Mouse (Mus musculus): ENCODE measurements at regions not wholly inside any gene's neighbourhood (a gene's known extent, or its start where the extent isn't known, plus 50 kb on each side); places are given as distances from the start of the nearest gene placed in this dataset.

- H3K4me1 ChIP-seq (ENCODE audit: control insufficient read depth, insufficient read depth, low read length), result peaks cover 4% of the 10 kb centered on the region
- no peak overlapping the region for H3K4me3 ChIP-seq (ENCODE audit: control insufficient read depth, low read depth, low read length)
- H3K27ac ChIP-seq (ENCODE audit: control insufficient read depth, insufficient read depth, low read depth, low read length), result no peak overlapping the region
- no peaks in the 10 kb centered on the region for H3K36me3 ChIP-seq (ENCODE audit: control insufficient read depth, insufficient read depth, low read length)
- no peaks in the 10 kb centered on the region for H3K27me3 ChIP-seq (ENCODE audit: control insufficient read depth, insufficient read depth, low read length)
- TF ChIP-seq POLR2A (IDR thresholded peaks at IDR 0.05; ENCODE audit: control insufficient read depth, low read depth, low read length), result no peak
- no peak for TF ChIP-seq CTCF (IDR thresholded peaks at IDR 0.05; ENCODE audit: control insufficient read depth, insufficient read depth, insufficient replicate concordance, low read depth, low read length)
These were observed 116.3 kb downstream of the Zfp706 start for GRCm38 (mm10) chr15:36891296-36891695.

DNA sequence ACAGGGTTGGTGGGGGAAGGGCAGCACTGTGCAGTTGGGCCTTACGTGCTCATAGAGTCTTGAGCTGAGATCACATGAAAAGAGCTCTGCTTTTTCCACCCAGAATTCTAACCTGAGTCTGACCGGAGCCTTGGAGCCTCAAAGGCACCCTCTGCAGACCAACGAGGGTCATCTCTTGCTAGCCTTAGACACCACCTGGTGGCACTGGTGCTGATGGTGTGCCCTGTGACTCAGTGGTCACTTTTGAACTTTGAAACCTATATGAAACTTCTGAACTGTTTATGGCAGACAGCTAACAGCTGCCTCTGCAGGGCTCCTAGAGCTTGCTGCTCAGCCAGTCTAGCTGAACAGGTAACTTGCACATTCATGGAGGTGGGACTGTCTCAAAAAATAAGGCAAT is 118.5 kb downstream of the Zfp706 start:
- H3K4me3 ChIP-seq (ENCODE audit: control insufficient read depth, low read depth, low read length), result no peak overlapping the region
- TF ChIP-seq POLR2A (IDR thresholded peaks at IDR 0.05; ENCODE audit: control insufficient read depth, low read depth, low read length) (no peak), CTCF (IDR thresholded peaks at IDR 0.05; ENCODE audit: control insufficient read depth, insufficient read depth, insufficient replicate concordance, low read depth, low read length) (no peak)
- H3K4me1 ChIP-seq (ENCODE audit: control insufficient read depth, insufficient read depth, low read length), result no peaks in the 10 kb centered on the region
- H3K27ac ChIP-seq (ENCODE audit: control insufficient read depth, insufficient read depth, low read depth, low read length), result no peak overlapping the region
- no peaks in the 10 kb centered on the region for H3K27me3 ChIP-seq (ENCODE audit: control insufficient read depth, insufficient read depth, low read length)
- no peaks in the 10 kb centered on the region for H3K36me3 ChIP-seq (ENCODE audit: control insufficient read depth, insufficient read depth, low read length)

DNA sequence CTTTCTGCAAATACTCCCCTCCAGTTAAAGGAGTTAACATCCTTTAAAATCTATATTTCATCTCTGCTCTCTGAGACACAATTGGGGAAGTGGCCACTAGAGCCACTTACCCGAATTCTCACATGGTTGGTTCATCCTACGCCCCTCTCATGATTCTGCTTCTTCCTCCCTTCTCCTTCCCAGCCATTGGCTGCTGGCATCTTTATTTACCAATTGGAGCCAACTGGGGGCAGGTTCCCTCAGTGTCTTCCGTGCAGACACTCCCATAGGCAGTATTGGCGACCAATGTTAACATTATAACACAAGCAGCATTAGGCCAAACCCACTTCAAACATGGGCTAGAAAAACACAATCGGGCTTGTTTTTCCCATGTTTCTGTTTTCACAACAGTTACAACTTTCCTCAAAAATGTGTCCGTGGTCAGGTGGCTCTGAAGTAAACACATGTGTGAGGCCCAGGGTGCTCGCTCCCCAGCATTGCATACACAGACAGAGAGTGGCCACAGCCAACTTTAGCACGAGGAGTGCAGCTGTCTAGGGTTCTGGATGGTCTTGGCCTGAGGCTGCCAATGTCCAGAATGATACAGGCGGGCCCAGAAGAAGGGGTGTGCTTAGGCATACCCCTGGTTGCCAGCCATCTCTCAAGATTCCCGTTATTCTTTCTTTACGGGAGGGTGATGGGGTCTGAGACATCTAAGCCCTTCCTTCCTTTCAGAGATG is 119.1 kb downstream of the Zfp706 start:
- Histone ChIP-seq H3K4me3 (ENCODE audit: control insufficient read depth, low read depth, low read length) (no peak overlapping the region), H3K36me3 (ENCODE audit: control insufficient read depth, insufficient read depth, low read length) (no peaks in the 10 kb centered on the region), H3K4me1 (ENCODE audit: control insufficient read depth, insufficient read depth, low read length) (no peaks in the 10 kb centered on the region), H3K27ac (ENCODE audit: control insufficient read depth, insufficient read depth, low read depth, low read length) (no peak overlapping the region), H3K27me3 (ENCODE audit: control insufficient read depth, insufficient read depth, low read length) (no peaks in the 10 kb centered on the region)
- TF ChIP-seq POLR2A (IDR thresholded peaks at IDR 0.05; ENCODE audit: control insufficient read depth, low read depth, low read length), result no peak
- no peak for TF ChIP-seq CTCF (IDR thresholded peaks at IDR 0.05; ENCODE audit: control insufficient read depth, insufficient read depth, insufficient replicate concordance, low read depth, low read length)

GRCm38 (mm10) chr15:36884671-36885365 is 122.8 kb downstream of the Zfp706 start:
- Histone ChIP-seq H3K36me3 (ENCODE audit: control insufficient read depth, insufficient read depth, low read length) (no peaks in the 10 kb centered on the region), H3K4me3 (ENCODE audit: control insufficient read depth, low read depth, low read length) (no peak overlapping the region)

GRCm38 (mm10) chr15:36884074-36884473 is 123.5 kb downstream of the Zfp706 start:
- Histone ChIP-seq H3K4me1 (ENCODE audit: control insufficient read depth, insufficient read depth, low read length) (no peaks in the 10 kb centered on the region), H3K36me3 (ENCODE audit: control insufficient read depth, insufficient read depth, low read length) (no peaks in the 10 kb centered on the region), H3K27ac (ENCODE audit: control insufficient read depth, insufficient read depth, low read depth, low read length) (no peak overlapping the region), H3K4me3 (ENCODE audit: control insufficient read depth, low read depth, low read length) (no peak overlapping the region), H3K27me3 (ENCODE audit: control insufficient read depth, insufficient read depth, low read length) (no peaks in the 10 kb centered on the region)
- TF ChIP-seq POLR2A (IDR thresholded peaks at IDR 0.05; ENCODE audit: control insufficient read depth, low read depth, low read length) (no peak), CTCF (IDR thresholded peaks at IDR 0.05; ENCODE audit: control insufficient read depth, insufficient read depth, insufficient replicate concordance, low read depth, low read length) (no peak)

More at GRCm38 (mm10) chr15:36884671-36885365, 122.8 kb downstream of the Zfp706 start:
- Histone ChIP-seq H3K4me1 (ENCODE audit: control insufficient read depth, insufficient read depth, low read length) (no peaks in the 10 kb centered on the region), H3K27ac (ENCODE audit: control insufficient read depth, insufficient read depth, low read depth, low read length) (no peak overlapping the region), H3K27me3 (ENCODE audit: control insufficient read depth, insufficient read depth, low read length) (no peaks in the 10 kb centered on the region)
- TF ChIP-seq POLR2A (IDR thresholded peaks at IDR 0.05; ENCODE audit: control insufficient read depth, low read depth, low read length) (no peak), CTCF (IDR thresholded peaks at IDR 0.05; ENCODE audit: control insufficient read depth, insufficient read depth, insufficient replicate concordance, low read depth, low read length) (no peak)

- H3K27ac ChIP-seq (ENCODE audit: control insufficient read depth, insufficient read depth, low read depth, low read length), result no peak overlapping the region
- no peaks in the 10 kb centered on the region for H3K4me1 ChIP-seq (ENCODE audit: control insufficient read depth, insufficient read depth, low read length)
- no peak for TF ChIP-seq POLR2A (IDR thresholded peaks at IDR 0.05; ENCODE audit: control insufficient read depth, low read depth, low read length)
- no peak overlapping the region for H3K4me3 ChIP-seq (ENCODE audit: control insufficient read depth, low read depth, low read length)
- H3K36me3 ChIP-seq (ENCODE audit: control insufficient read depth, insufficient read depth, low read length), result no peaks in the 10 kb centered on the region
- H3K27me3 ChIP-seq (ENCODE audit: control insufficient read depth, insufficient read depth, low read length), result no peaks in the 10 kb centered on the region
These were observed 124.4 kb downstream of the Zfp706 start for GRCm38 (mm10) chr15:36883156-36883555.

DNA sequence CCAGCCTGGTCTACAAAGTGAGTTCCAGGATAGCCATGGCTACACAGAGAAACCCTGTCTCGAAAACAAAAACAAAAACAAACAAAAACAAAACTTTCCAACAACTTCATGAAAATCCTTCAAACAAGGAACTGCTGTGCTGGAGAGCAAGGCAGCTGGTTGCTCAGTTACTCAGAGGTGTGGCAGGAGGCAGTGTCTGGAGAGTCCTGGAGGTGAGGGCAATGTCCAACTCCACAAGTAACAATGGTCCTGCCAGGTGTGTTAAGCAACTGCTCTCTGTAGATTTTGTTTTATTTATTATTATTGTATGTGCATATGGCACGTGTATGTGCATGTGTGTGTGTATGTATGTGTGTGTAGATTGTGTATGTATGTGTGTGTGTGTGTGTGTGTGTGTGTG is 126.0 kb downstream of the Zfp706 start:
- no peak for TF ChIP-seq POLR2A (IDR thresholded peaks at IDR 0.05; ENCODE audit: control insufficient read depth, low read depth, low read length)
- TF ChIP-seq CTCF (IDR thresholded peaks at IDR 0.05; ENCODE audit: control insufficient read depth, insufficient read depth, insufficient replicate concordance, low read depth, low read length), result no peak
- Histone ChIP-seq H3K36me3 (ENCODE audit: control insufficient read depth, insufficient read depth, low read length) (no peaks in the 10 kb centered on the region), H3K4me3 (ENCODE audit: control insufficient read depth, low read depth, low read length) (no peak overlapping the region), H3K4me1 (ENCODE audit: control insufficient read depth, insufficient read depth, low read length) (no peaks in the 10 kb centered on the region), H3K27me3 (ENCODE audit: control insufficient read depth, insufficient read depth, low read length) (no peaks in the 10 kb centered on the region), H3K27ac (ENCODE audit: control insufficient read depth, insufficient read depth, low read depth, low read length) (no peak overlapping the region)

Measured in testis, adult 2 months (tissue).